Mouse (Mus musculus): ENCODE results near the gene Olfr1231.

Gene Olfr1231

GRCm38 (mm10) chr2:89306974-89307373 lies at the start of gene Olfr1231:
Olfr1231 (minus strand) TSS chr2:89307074.
- DNase-seq (ENCODE audit: low spot score), result no peak

DNA sequence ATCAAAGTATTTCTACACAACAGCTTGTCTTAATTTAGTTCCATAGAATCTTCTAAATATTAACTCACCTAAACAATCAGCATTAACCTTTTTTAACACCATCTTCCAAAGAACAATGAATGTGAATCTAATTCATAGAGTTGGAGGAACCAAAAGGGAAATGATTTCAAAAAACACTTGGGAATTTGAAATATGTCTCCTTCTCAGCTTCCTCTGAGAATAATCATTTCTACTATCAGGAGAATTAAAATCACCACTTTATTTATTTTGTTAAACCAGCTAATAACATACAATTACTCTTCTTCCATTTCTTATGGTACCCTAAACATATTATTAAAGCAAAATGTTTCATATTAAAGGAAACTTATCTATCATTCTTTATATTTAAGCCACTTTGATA lies 35.4 kb upstream of the Olfr1231 start, which contains the start of gene Olfr1233:
Gene Olfr1233 (minus strand): TSS at position 101 of the 400 bp plus-strand sequence.
- DNase-seq (ENCODE audit: low spot score), result no peak

DNA sequence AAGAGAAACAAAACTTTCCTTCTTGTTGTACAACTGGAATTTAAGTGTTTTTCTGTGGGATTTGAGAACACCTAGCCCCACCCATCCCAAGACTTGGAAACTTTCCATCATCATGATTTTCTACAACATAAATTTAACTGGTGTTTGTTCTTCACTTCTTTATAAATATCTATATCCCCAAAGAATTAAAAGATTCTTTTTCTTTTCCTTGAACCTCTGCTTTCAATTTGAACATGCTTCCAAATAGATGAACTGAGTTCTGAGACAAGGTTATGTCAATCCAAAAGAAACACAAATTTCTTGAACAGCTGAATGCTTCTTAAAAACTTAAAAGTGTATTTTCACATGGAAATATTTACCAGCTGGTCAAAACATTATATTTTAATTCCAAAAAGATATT lies 22.7 kb upstream of the Olfr1231 start, which contains the start of gene Olfr1232:
Gene Olfr1232 (minus strand): TSS at position 101 of the 400 bp plus-strand sequence.
- no peak for DNase-seq (ENCODE audit: low spot score)

GRCm38 (mm10) chr2:89297168-89297567 lies 9.7 kb downstream of the Olfr1231 start, which contains the start of gene Olfr1230:
Olfr1230 (minus strand) TSS chr2:89297268.
- no peak for DNase-seq (ENCODE audit: low spot score)

DNA sequence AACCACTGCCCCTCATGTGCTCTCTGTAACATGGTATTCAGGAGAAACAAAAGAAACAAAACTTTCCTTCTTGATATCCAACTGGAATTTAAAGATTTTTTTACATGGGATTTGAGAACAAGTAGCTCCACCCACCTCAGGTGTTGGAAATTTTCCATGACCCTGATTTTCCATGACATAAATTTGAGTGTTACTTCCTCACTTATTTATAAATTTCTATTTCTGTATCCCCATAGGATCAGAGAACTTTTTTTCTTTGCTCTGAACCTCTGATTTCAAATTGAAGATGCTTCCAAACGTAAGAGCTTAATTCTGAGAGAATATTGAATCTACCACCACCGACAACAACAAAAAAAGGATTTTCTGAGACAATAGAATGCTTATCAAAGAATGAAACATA lies 19.0 kb downstream of the Olfr1231 start, which contains the start of gene Olfr1229:
Gene Olfr1229 (minus strand): TSS at position 101 of the 400 bp plus-strand sequence.
- DNase-seq (ENCODE audit: low spot score), result no peak

DNA sequence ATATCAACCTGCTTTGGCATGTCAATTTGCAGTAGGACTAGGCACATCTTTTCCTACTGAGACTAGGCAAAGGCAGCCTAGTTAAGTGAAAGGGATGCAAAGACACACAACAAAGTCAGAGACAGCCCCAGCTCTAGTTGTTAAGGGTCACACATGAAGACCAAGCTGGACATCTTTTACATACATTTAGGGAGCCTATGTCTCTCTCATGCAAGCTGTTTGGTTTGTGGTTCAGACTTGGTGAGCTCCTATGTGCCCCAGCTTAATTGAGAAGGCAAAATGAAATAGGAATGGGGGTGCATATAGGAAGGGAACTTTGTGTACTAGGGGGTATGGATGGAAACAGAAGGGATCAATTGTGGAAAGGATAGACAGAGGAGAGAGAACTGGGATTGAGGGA lies 52.9 kb downstream of the Olfr1231 start, which contains the start of gene Olfr1228:
Gene Olfr1228 (minus strand): TSS at position 101 of the 400 bp plus-strand sequence.
- DNase-seq (ENCODE audit: low spot score), result no peak
